Mouse (Mus musculus) ovary, postnatal 10 days (tissue): ENCODE results near the gene Fryl.

Source experiments
- DNase-seq: peaks from one replicate; pipeline ENCODE4 v3.0.0; 2022; ENCODE audit warnings: low spot score

Fryl gene

DNA sequence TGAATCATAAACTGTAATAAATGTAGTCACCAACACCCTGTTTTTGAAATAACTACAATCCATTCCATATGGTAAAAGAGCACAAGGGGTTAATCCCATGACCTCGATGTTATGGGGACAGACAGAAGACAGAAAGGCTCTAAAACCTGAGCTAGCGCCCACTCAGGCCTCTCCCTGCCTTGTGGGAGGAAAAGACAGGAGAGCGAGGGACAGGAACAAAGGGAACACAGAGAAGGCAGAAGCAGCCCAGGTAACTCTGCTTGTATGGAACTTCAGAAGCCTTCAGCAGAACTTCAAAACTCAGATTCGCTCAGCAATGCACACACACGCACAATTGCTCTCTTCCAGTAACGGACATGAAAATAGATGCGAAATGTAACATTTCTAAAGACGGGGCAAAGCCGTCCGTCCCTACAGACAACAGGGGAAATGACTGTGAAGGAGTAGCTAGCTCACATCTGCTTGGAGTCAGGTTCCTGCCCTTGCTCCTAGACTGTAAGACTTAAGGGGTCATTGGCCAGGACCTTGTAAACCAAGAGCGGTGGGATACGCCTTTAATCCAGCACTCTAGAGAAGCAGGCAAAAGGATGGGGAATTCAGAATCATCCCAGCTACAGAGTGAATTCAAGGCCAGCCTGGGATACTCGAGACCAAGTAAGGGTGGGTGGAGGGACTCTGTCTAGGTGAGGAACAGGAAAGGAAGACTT, 63.4 kb downstream of the Fryl start:
- DNase-seq: no peak

DNA sequence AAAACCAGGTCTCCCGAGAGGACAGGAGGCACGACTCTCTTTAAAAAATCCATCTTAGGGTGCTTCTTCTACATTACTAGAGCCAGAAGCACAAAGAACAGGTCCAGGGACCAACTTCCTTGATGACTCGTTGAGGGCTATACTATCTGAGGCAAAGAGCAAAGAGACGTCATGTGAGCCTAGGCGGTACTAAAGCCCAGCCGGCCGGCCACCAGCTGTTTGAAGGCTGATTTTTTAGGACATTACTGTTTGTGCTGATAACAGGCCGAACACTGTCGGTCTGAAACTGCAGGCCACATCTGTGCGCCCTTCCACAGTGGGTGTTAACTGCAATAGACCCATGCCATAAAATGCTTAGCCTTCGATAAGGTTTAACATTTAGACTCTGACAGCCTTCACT, 64.7 kb downstream of the Fryl start:
- no peak for DNase-seq

DNA sequence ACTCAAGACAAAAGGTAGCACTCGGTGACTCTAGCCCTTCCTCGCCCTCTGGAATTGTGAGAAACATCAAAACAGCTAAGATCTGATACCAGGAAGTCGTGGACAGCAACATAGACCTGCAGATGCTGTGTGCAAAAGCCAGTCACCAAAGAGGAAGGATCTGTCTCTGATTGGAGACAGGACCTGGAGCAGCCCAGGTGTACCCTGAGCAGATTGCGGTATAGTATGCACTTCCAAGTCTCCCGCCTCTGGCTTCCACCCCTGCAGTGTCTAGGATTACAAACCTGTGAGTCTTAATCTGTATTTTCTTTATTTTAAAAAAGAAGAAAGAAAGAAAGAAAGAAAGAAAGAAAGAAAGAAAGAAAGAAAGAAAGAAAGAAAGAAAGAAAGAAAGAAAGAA, 66.3 kb downstream of the Fryl start:
- DNase-seq: no peak

DNA sequence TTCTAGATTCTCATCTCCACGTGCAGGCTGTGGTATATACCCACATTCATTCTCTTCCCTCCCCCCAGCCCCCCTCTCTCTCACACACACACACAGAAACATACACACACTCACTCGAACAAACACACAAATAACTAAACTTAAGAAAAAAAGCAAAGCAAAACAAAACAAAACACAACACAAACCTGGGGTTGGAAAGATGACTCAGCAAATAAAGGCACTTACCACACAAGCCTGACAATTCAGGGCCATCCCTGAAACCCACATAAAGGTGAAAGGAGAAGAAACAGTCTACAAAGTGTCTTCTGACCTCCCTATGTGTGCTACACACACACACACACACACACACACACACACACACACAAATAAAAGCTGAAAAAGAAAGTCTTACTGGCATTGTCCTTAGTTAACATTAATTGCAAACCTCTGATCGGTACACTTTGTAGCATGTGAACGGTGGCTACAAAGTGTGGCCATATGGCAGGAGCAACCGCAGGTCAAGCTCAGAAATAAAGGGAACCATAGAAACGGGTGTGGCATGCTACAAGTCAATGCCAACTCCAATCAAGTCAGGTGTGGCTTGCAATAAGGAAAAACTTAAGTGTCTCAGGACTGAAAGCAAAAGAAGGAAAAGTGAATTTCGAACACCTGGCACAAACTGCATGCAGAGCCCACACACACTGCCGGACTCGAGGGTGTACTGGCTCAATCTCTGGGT, 66.8 kb downstream of the Fryl start:
- no peak for DNase-seq

DNA sequence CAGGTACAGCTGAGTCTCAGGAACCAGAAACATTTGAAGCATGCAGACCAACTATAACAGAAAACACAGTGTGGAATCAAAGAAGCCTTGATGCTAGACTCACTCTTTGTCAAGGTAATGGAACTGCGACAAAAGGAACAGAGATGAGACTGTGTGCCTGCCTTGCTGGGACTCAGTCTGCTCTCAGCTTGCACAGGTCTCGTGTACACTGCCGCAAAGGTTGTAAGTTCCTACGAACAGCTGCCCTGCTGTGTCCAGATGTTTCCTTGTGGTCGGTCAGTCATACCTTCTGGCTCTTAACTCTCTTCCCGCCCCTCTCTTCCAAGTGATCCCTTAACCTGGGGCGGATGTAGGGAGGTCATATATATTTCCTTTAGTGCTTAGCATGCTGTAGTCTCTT, 67.8 kb downstream of the Fryl start:
- no peak for DNase-seq

DNA sequence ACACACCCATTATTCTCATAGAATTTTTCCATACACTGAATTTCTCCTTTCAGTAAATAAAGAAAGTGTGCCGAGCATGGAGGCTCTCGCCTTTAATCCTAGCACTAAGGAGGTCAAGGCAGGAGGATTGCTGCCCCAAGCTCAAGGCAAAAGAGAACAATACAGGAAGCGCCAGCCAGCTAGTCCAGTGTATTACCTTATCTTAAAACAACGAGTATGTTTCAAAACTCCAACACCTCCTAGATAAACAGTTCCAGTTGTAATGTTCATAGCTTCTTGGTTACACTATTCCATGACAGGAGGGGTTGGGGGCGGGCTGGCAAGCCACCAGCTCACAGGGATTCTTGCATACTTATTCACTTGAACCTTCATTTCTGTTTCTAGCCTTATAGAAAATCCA, 68.3 kb downstream of the Fryl start:
- no peak for DNase-seq

DNA sequence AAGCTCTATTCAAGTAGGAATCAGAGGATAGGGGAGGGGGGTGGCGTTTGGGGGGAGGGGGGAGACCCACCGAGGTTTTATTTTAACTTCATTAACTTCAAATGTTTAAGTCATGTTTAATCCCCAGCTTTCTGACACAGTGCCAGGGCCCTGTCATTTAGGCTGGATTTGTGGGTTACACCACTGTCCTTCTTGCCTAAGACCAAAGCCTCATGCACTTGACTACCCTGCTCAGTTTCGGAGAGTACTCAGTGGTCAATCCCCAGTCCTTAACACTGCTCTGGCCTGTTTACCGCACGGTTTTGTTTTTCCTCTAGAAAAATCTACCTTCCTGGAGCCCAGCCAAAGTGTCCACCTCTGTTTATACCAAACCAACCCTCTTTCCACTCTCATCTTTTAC, 69.5 kb downstream of the Fryl start:
- DNase-seq: no peak

DNA sequence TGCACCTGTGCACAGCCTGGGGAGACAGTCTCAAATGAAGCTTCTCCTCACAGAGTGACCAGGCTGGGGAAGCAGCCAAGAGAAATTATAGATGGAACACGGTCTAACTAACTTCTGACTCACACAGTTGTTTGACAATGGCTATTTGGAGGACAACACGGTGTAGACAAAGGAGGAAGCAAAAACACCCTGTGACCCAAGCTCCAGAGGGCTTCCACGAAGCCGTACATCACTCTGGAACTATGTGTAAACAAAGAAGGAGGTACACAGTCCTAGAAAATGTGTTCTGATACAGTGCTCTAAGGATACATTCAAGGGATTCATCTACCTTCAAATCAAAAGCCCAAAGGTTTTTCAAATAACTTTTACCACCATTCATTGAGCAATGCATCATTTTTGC, 71.0 kb downstream of the Fryl start:
- no peak for DNase-seq

DNA sequence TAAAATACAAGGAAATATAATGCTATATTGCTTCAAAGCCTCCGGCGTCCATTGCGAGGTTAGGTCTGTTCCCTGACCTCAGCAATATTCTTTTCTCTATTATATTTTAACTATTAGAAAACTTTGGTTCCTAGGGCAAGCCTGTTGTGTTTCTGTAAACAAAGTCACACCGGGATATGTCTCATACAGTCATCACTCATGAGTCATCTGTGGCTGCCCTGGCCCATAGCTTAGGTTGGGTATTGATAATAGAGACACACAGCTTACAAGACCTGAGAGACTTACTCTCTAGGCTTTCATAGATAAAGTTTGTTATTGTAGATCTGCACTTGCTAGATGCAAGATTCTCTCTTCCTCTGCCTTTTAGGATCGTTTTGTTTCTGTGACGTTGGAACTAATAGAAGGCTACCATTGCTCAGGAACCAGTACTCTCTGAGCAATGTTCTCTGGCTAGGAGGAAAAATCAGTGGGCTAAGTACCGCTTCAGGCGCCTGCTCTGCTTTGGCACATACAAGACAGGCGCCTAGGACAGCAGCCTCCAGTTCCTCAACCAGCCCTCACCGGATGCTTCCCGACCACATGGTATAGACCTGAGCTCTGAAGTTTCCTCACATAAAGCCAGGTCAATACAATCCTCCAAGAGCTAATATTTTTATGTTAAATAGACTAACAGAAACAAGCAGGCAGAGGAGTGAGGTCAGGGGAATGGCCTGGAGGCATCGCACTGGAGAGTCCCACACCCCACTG, 73.5 kb downstream of the Fryl start:
- DNase-seq: no peak

DNA sequence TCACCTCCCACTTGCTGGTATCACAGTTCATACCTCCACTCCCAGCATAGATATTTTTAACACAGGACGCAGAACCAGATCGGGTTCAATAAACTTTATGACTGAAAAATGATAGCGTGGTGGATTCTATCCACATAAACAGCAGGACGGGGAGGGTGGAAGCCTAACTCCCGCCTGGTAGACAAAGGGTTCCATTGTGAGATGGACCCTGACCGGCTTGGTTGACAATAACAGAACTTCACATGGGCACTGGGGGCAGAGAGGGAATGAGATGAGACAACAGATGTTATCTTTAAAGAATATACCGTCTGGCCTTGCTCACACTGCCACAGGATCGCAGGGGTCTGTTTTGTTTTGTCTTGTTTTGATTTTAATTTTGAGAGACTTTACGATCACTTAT, 74.2 kb downstream of the Fryl start:
- DNase-seq: no peak

DNA sequence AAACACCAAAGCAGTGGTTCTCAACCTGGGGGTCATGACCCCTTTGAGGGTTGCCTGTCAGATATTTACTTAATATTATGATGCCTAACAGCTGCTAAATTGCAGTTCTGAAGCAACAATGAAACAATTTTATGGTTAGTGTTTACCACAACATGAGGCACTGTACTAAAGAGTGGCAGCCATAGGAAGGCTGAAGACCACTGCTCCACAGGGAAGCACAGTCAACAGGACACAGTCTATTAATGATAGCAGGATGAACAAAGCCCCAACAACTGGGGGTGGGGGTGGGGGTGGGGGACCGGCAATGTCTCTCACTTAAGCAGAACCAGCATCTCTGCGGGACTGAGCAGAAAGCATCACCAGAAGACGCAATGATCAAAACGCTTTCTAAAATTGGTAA, 80.1 kb downstream of the Fryl start:
- no peak for DNase-seq

DNA sequence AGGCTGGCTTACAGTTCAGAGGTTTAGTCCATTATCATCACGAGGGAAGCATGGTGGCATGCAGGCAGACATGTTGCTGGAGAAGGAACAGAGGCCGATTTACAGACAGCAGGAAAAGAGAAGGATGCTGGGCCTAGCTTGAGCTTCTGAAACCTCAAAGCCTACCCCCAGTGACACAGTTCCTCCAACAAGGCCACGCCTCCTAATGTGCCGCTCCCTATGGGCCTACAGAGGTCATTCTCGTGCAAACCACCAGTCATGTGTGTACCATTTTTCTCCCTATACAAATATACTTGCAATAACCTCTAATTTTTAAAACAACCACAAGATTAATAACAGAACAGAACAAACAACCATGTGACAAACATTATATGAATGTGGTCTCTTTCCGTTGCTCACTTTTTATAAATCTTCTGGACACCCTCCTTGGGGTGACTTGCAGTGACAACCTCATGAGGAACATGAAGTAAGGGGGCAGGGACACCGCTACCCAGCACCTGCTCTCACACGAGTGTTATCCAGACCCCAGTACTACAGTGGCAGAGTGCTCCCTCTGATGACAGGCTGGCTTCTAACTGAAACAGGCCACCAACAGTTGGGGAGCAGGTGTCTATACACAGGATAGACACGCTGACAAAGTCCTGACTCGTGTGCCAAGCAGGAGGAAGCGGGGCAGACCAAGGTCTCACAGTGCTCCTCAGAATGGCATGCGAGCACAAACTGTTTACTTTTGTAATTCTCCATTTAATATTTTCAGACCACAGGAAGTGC, 80.9 kb downstream of the Fryl start:
- no peak for DNase-seq

DNA sequence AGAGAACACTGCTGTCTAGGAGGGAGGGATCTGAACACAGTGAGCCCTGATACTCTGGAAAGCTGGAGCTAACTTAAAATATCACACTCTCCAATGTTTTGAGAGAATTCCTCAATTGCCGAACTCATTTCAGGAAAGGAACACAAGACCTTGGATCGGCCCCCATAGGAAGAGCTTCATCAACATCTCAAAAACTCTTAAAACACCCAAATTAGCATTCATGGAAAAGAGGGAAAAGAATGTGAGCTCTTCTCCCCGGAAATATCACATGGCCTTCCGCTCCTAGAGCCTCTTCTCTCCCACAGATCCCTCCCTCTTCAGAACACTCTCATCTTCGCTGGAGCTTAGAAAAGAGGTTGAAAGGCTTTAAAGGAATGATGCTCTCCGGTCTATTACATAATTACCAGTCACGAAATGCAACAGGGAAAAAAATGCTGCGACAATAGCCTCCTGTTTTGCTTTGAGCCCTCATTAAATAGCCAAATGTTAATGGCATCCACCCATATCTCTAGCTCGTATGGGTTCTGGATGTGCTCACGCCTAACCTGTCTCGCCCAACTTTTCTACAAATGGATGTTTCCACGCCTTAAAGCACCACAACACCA, 84.4 kb downstream of the Fryl start:
- no peak for DNase-seq

DNA sequence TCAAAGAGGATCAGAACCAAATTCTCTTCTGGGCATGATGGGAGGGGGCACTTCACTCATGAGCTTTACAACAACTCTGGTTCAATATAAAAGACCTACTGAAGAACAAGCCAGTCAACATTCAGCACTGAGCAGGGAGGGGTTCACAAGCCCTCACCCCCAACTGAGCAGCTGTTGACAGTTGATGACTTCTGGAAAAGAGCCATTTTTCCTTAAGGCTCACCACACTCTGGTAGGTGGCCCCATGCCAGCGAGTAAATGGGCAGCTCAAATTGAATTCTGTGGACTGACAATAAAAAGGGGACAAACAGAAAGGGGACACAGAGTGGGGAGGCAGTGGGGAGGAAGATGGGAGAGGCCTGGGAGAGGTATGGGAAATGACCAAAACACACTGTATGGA, 85.2 kb downstream of the Fryl start:
- DNase-seq: no peak

DNA sequence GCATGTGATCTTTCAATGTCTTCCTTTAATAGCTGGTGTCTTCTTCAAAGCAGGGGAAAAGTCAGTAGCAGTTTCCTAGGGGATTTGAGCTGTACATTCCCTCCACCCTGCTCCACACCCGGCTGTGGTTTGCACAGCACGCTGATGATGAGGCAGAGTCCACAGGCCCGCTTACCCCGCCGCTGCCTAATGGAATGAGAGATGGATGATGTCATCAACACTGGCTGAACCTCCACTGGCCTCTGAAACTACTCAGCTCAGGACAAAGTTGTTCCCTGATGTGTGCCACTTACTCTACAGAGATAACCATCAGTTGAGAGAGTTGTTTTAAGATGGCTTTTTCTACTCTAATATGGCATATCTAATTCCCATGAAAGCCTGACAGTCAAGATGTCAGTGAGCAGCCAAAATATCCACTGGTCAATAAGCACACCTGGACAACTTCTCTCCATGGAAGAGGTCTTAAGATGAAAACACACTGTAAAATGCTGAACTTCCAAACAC, 87.6 kb downstream of the Fryl start:
- no peak for DNase-seq

DNA sequence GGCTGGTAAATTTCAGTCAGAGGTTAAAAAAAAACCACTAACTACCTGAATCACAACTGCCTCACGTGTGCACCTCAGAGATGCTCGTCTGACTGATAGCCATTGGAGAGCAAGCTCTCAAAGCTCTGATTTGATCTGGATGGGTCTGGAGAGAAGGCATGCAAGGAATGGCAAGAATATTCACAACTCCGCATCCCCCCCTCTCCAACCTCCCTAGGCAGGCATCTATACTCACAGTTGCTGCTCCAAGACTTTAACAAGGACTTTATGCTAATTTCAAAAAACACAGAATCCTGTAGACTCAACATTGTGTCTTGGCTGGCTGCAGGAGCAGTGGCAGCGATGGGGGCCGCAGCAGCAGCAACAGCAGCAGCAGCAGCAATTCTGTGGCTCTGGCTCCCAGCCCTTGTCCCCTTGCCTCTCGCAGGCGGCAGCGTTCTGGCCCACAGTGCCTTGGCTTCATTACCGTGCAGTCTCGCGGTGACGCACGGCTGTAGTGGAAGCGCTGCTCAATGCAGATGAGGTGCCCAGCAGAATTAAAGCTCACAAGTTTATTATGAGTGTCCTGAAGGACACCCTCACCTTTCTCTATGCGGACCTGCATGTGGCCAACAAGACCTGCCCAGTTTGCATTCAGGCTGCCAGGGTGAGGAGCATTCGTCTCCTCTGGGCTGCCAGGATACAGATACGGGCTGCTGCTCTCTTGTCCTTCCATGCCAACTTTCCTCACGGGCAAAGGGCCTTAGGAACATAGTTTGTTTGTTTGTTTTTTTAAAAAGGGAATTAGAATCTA, 88.2 kb downstream of the Fryl start:
- no peak for DNase-seq

DNA sequence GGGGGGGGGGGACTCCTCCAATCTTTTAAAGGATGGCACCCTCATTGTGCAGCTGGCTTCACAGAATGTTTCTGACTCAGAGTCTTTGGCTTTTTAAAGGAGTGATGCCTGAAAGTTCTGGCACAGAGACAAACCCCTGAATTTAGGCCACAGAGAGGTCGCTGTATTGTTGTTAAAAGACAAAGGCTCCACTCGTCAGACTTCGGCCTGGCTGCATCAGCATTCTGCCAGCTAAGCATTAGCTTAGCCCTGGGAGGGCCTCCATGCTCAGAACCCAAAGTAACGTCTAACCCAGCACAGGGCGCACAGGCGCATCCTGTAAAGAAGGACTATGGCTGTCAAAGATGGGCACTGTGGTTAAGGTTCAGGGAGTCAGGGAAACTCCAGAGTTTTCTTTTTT, 92.4 kb downstream of the Fryl start:
- DNase-seq: no peak

DNA sequence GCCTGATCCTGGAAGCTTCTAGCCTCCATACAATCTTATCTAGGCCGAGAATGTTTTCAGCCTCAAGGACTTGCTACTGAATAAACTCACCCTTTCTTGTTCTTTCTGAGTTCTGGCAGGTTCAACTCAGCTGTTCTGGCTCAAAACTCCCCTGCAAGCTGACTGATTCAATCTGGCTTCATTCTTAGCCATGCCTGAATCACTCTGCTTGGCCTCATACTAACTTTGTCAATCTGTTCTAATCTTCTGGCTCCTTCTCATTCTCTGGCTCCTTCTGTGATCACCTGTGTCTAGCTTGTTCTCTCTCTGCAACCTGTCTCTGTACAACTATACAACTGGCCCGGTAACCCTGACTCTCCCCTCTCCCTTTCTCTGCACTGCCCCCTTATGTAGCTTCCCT, 93.9 kb downstream of the Fryl start:
- no peak for DNase-seq

DNA sequence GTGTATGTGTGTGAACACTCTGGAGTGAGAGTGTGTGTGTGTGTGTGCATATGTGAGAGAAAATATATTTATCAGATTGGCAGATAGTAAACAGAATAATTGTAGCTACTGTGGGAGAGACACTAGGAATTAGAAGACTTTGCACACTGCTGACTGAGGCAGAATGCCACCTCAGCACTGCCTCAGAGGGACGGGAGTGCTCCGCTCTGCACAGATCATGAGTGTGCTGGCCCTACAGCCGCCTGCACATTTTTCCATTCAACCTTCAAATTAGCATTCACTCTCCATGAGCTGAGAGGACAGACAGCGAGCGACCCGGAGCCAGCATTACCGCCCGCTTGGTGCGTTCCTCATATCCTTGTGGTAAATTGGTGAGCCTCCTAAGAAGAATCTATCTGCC, 96.0 kb downstream of the Fryl start:
- no peak for DNase-seq

DNA sequence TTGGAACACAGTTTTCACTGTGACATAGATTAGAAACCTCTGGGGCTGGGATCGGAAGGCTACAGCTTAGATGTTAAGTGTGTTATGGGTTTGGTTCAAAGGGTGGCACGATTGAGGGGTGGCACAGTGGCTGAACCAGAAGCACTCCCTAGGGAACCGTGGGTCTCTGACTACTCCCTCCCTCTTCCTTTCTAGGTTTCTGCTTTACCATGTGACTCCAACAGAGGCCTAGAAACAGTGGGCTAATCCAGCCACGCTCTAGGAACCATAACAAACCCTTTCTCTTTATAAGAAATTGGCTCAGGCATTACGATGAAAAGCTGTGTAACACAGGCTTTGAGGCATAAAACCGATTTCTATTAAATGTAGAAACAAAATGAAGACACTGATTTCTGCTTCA, 98.9 kb downstream of the Fryl start:
- no peak for DNase-seq

DNA sequence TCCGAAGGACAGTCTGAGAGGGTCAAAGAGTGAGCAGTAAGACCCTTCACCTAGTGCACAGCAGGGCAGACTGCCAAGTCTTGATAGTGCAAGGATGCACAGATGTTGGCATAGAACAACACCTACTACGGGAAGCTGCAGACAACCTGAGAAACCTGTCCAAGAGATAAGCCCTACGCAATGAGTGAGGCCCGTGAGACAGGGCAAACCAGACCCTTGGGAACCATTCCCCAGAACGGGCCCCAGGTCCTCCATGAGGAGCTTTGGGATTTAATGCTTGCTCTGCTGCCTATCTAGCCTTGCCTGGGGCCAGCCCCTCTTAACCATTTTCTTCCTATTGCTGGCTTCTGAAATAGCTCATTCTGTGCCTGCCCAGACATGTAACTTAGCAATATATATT, 99.4 kb downstream of the Fryl start:
- DNase-seq: no peak
